Mouse (Mus musculus): Measurements from ENCODE around the gene Cd2. TPM values are rescaled to one million over a fixed set of nuclear protein-coding genes. Genes with fewer than 3 reads are reported as not detected.

The Cd2 gene
- total RNA-seq, 2 experiments from 2014 or later = not detected

DNA sequence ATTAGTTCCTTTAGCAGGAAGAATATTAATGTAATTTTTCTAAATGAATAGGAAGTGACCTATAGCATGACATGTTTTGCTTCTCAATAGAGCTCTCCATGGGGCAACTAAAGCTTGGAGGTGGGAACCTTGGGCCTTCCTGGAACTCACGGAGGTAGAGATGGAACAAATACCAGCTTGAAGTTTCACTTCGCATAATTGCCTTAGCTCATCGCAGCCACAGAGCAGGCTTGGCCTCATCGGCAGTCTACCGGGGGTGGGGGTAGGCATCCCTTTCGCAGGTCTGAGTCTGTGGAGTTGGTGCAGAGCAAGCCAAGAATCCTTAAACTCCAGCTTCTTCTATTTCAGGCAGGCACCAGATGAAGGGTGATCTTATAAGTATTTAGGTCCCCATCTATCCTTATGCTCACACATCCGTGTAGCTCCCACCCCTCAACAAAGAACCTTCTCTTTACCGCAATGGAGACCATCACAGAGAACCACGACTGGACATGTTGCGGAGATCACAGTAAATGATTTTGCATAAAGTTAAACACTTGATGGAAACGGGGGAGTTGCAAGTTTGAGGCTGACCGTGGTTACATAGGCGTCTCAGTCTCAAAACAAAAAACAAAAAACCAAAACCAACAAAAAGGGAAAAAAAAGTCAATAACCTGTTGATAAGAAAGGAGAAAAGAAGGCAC is 58.7 kb downstream of the Cd2 start:
- no peak for DNase-seq (ENCODE audit: low spot score)

- DNase-seq (ENCODE audit: low spot score) = no peak
These were observed 59.7 kb downstream of the Cd2 start for GRCm38 (mm10) chr3:101228066-101228465.

Other genes starting within 250 kb of the Cd2 start
- 1 to 10 TPM; 6.7 to 8.5 TPM for gene Ptgfrn, start 177.7 kb downstream of the Cd2 start, total RNA-seq (2021)
- gene Igsf3, start 89.1 kb upstream of the Cd2 start, total RNA-seq (2021) = 1 to 10 TPM; 2.9 to 3.7 TPM

Data from gastrocnemius, adult 18-20 months (tissue).